Mouse (Mus musculus) neural tube, embryonic 14.5 days (tissue): ENCODE results near the gene Hspa1l. TPM values are rescaled to one million over a fixed set of nuclear protein-coding genes. Genes with fewer than 3 reads are reported as not detected.
"Not testable (repeated sequence)": the region's sequence is repeated elsewhere in the genome, so short reads cannot be mapped to it uniquely, and the experiment has no call there.

Source experiments
- ATAC-seq: fragments of 200-750 bp; cut with Nextera tagmentation; 2 replicates; pipeline ENCODE4 v1.8.0; 2017; ENCODE audit warnings: low read depth, mild to moderate bottlenecking, moderate TSS enrichment, moderate library complexity
- H3K27ac ChIP-seq: fragments of 300-500 bp; sonication (generic); 2 replicates; pipeline ENCODE4 v1.5.1; 2014; ENCODE audit warnings: low read depth, mild to moderate bottlenecking, control low read depth, low read length, moderate library complexity, mixed read lengths
- H3K27me3 ChIP-seq: fragments of 300-500 bp; sonication (generic); 2 replicates; pipeline ENCODE4 v1.6.1; 2014; ENCODE audit warnings: low read length; ENCODE audit not compliant: control insufficient read depth, insufficient read depth
- H3K36me3 ChIP-seq: fragments of 300-500 bp; sonication (generic); 2 replicates; pipeline ENCODE4 v1.6.1; 2014; ENCODE audit warnings: low read length, mixed read lengths; ENCODE audit not compliant: control insufficient read depth, insufficient read depth
- H3K4me1 ChIP-seq: fragments of 300-500 bp; sonication (generic); 2 replicates; pipeline ENCODE4 v1.6.1; 2014; ENCODE audit warnings: low read length; ENCODE audit not compliant: control insufficient read depth, insufficient read depth
- H3K4me2 ChIP-seq: fragments of 300-500 bp; sonication (generic); 2 replicates; pipeline ENCODE4 v1.6.1; 2014; ENCODE audit warnings: mild to moderate bottlenecking, low read depth, low read length, control low read depth
- H3K4me3 ChIP-seq: fragments of 300-500 bp; sonication (generic); 2 replicates; pipeline ENCODE4 v1.5.1; 2014; ENCODE audit warnings: low read depth, low read length, control low read depth, mixed read lengths
- H3K9ac ChIP-seq: fragments of 300-500 bp; sonication (generic); replicated peaks from 2 replicates; pipeline ENCODE4 v1.6.1; 2014; ENCODE audit warnings: low read depth, mild to moderate bottlenecking, control low read depth, low read length, mixed read lengths
- H3K9me3 ChIP-seq: fragments of 300-500 bp; sonication (generic); 2 replicates; pipeline ENCODE4 v1.6.1; 2016; ENCODE audit warnings: low read length; ENCODE audit not compliant: control insufficient read depth
- WGBS: fragments of 180-500 bp; shearing (Covaris S2); extraction: QIAGEN DNeasy Blood & Tissue Kit; methylation state at CpG from one replicate; pipeline ENCODE4 v1.1.7; 2014; 5-methylcytosine and 5-hydroxymethylcytosine counted together
- polyA plus RNA-seq: library from polyadenylated mRNA; unstranded; fragments of >200 nt; fragmentation: Nextera tagmentation; extraction: Ambion mirVana; gene quantifications from 2 replicates; pipeline ENCODE4 v1.2.1, GENCODE M21; 2014

Gene Hspa1l
- polyA plus RNA-seq, 1 experiment from 2014 or later: 1.6 TPM

DNA sequence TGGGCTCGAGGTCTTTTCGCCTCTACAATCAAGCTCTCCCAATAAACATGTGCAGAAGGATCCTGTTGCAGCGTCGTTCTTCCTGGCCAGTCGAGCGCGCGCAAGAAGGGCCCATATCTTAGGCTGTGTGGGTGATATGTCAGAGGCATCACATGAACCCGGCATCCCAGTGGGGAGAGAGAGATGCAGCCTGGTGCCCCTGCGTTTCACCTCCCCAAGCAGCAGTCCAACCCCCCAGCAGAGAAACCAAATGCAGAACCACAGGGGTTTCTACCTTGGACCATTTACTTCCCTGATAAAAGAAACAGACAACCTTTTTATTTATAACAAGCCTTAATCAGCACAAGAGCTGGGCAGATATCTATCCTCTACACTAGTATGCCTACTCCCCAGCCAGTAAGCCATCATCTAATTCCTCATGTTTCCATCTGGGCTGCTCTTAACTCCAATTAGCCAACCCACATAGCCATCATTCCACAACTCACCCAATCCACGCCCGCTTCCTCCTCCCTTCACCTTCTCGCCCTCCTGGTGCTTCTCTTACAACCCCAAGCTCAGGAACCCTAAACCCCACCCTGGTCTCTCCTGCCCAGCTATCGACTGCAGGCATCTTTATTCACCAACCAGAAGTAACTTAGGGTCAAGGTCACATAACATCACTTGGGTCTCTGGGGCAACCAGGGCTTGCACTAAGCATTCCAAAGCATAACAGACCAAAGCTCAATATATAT is 24.1 kb downstream of the Hspa1l start:
- no peak for ATAC-seq
- Histone ChIP-seq H3K9ac (no peak overlapping the region), H3K4me2 (no peak overlapping the region), H3K4me1 (no peaks in the 10 kb centered on the region; the same call in 1 of the 2 replicates), H3K27ac (no peak overlapping the region), H3K4me3 (no peak overlapping the region), H3K36me3 (no peaks in the 10 kb centered on the region), H3K27me3 (no peaks in the 10 kb centered on the region), H3K9me3 (no peaks in the 10 kb centered on the region)
- WGBS: 86% methylated on average over 12 of the region's 14 CpGs

DNA sequence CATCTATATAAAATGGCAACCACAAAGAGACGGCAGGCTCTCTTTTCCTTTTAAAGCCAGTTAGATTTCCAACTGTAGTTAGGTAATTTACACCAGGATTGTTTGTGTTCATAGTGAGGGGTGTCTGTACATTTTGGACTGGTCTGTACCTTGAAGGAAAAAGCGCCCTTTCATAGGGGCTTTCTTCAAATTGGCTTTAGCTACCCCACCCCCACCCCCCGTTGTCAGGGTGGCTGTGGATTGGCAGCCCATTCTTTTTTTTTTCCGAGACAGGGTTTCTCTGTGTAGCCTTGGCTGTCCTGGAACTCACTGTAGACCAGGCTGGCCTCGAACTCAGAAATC is 24.6 kb downstream of the Hspa1l start:
- H3K4me1 ChIP-seq: peaks cover 4% of the 10 kb centered on the region
- 84% methylated on average over 5 of the region's 5 CpGs for WGBS
- H3K4me3 ChIP-seq: no peak overlapping the region
- H3K9me3 ChIP-seq: no peaks in the 10 kb centered on the region
- no peak for ATAC-seq
- H3K27me3 ChIP-seq: no peaks in the 10 kb centered on the region
- no peak overlapping the region for H3K4me2 ChIP-seq
- no peak overlapping the region for H3K27ac ChIP-seq
- no peak overlapping the region for H3K9ac ChIP-seq
- no peaks in the 10 kb centered on the region for H3K36me3 ChIP-seq

DNA sequence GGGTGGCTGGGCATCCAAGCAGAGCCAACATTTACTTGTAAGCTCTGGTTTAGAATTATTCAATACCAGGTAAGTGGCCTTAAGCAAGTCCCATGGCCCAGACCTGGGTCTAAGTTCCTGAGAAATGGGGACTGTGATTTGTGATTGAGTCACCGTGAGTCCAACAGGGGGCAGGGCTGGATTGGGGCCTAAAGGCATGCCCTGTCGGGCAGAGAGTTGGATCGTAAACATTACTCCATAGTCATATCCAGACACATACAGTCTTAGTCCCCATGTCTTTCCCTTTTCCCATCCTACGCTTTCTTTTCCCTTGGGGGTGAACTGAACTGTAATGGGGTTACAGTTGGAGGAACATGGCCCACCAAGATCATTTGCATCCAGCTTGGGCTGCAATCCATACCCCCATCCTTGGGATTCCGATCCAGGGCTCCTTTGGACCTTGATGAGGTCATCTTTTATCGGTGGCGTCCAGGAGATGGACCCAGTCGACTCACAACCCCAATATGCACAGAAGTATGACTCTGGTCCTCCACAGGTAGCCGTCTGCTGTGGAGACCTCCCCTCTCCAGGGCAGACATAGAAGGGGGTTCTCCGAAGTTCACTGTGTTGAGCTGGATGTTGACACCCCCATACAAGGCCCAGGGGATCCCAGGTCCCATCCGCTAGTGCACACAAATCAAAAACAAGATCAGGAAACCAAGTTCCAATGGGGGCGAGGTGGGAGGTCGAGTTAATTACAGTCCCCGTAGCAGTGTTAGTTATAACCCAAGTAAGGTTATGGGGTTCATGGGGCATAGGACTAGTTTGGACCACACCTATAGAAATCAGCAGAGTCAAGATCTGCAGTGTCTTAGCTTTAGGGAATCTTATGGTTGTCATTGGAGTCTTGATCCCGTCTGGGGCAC is 26.3 kb downstream of the Hspa1l start:
- H3K27me3 ChIP-seq: no peaks in the 10 kb centered on the region
- H3K27ac ChIP-seq: no peak overlapping the region
- H3K4me3 ChIP-seq: no peak overlapping the region
- no peak overlapping the region for H3K9ac ChIP-seq
- H3K4me2 ChIP-seq: no peak overlapping the region
- no peaks in the 10 kb centered on the region for H3K36me3 ChIP-seq
- 93% methylated on average over 15 of the region's 15 CpGs for WGBS
- no peaks in the 10 kb centered on the region for H3K9me3 ChIP-seq
- H3K4me1 ChIP-seq: peaks cover 17% of the 10 kb centered on the region
- no peak for ATAC-seq

DNA sequence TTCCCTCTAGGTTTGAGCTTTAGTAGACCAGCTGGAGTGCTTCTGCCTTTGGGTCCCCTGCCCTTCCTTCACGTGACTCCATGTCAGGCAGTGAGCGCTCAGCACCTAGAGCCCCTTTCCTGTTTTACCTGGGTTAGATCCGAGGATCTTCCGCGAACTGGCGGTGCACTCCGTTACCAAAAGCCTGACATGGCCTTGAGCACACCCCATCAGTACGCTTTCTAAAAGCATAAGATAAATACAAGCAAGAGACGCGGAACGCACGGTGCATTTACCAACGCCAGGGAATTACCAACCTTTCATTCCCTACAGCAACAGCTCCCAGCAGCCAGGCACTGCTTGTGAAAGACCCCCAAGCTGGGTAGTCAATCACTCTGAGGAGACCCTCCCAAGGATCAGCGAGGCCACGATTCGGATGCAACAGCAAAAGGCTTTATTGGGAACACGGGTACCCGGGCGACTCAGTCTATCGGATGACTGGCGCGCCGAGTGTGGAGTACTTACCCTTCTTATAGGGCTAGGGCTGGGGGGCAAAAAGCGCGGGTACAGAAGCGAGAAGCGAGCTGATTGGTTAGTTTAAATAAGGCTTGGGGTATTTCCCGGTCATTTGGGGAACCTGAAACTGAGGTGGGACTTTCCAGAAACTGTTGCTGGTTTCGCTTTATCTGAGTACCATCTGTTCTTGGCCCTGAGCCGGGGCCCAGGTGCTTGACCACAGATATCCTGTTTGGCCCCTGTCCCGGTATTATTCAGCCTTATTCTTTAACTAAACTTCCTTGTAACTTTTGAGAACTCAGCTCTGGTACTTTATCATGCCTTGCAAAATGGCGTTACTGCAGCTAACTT is 27.6 kb downstream of the Hspa1l start:
- H3K27me3 ChIP-seq, H3K36me3 ChIP-seq, H3K27ac ChIP-seq, H3K9ac ChIP-seq, ATAC-seq, H3K9me3 ChIP-seq: not testable (repeated sequence)
- peak overlapping the region; percentile 70 for H3K4me3 ChIP-seq
- WGBS: 26% methylated on average over 29 of the region's 32 CpGs
- H3K4me2 ChIP-seq: peak overlapping the region; percentile 99
- H3K4me1 ChIP-seq: peaks cover 17% of the 10 kb centered on the region

DNA sequence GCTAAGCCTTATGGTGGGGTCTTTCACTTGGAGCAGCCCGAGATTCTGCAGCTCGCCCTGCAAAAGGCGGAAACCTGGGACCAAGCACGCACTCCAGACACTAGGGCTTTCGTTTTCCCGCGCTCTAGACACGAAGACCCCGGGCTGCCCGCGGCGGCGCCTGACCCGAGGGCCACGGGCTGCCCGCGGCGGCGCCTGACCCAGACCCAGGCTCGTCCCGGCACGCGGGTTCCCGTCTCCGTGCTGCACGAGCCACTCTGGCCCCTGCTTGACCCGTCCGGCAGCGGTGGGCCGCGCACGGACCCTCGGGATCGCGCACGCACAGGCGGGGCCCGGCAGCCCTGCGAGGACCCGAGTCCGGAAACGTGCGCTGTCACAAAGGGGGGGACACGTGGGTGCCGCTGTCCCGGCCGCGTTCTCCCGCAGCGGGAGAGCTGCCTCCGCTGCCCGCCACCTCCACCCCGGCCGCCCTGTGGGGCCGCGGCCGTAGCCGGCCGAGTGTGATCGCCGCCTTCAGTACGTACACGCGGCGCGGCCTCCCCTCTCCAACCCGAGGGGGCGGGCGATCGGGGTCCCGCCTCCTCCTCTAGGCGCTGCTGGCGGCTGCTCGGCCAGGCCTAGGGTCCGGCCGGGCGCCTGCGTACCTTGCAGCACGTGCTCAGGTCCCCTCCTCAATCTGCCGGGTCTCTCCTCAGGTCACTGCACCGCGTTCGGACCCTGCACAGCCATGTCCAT is 28.4 kb downstream of the Hspa1l start, which contains the start of gene Vars:
Gene Vars, plus strand, starts transcription at position 271 of the 735 bp plus-strand sequence.
- Histone ChIP-seq H3K9ac (peak within 1 kb of the TSS; percentile 91), H3K4me2 (peak within 1 kb of the TSS; percentile 99), H3K27ac (peak within 1 kb of the TSS; percentile 97), H3K4me1 (peaks cover 17% of the 10 kb centered on the region), H3K36me3 (peaks cover 12% of the 10 kb centered on the region; the same call in 1 of the 2 replicates), H3K27me3 (no peaks in the 10 kb centered on the region), H3K4me3 (peak within 1 kb of the TSS; percentile 70), H3K9me3 (no peaks in the 10 kb centered on the region)
- peak; percentile 94 for ATAC-seq
- WGBS: under 1% methylated on average over 75 of the region's 83 CpGs

DNA sequence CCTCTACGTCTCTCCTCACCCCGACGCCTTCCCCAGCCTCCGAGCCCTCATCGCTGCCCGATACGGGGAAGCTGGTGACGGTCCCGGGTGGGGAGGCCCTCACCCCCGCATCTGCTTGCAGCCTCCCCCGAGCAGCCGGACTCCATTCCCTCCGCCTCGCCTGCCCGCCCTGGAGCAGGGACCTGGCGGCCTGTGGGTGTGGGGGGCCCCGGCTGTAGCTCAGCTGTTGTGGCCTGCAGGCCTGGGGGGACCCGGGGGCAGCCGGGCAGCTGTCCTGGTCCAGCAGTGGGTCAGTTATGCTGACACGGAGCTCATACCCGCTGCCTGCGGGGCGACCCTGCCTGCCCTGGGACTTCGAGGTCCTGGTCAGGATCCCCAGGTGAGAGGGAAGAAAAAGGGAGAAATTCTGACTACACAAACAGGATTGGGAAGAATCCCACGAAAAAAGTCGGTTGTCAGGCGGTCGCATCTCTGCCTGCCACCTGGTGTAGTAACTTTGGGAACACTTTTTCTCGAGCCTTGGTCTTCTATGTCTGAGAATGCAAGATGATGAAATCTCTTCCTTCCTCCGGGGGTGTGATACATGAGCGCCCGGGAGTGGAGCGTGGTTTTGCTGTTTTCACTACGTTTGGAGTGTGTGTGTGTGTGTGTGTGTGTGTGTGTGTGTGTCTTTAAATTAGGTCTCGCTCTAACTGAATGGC is 29.1 kb downstream of the Hspa1l start:
- Histone ChIP-seq H3K4me1 (peaks cover 17% of the 10 kb centered on the region), H3K4me3 (peak overlapping the region; percentile 70), H3K27me3 (no peaks in the 10 kb centered on the region), H3K27ac (peak overlapping the region; percentile 97), H3K4me2 (peak overlapping the region; percentile 99), H3K9me3 (no peaks in the 10 kb centered on the region), H3K9ac (peak overlapping the region; percentile 91), H3K36me3 (peaks cover 14% of the 10 kb centered on the region; the same call in 1 of the 2 replicates)
- no peak for ATAC-seq
- under 1% methylated on average over 35 of the region's 35 CpGs for WGBS

DNA sequence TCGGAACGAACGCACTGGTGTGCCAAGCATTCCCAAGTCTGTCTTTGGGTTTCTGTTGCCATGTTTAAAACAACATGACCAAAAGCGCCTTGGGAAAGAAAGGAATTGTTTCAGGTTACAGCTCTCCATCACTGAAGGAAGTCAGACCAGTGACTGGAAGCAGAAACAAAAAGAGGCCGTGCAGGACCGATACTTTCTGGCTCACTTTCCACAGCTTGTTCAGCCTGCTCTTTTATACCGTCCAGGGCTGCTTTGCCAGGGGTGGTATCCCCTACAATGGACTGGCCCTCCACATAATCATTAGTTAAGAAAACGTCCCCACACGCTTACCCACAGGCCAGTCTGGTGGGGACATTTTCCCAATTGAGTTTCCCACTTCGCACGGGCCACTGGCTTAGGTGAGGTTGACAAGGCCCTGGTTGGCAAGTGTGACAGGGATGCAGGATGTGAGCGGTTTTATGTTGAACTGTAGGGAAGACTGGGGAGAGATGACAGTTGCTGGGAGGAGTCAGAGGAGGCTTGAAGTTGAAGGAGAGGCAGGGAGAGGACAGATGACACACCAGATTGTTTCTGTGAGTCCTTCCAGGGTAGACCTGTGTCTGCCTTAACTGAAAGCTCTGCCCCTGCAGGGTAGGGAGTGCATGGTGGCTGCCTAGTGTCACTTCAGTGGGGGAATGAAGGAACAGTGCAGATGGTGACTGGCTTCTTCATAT is 29.8 kb downstream of the Hspa1l start:
- Histone ChIP-seq H3K27me3 (no peaks in the 10 kb centered on the region), H3K4me2 (peak overlapping the region; percentile 99), H3K27ac (no peak overlapping the region), H3K36me3 (peaks cover 15% of the 10 kb centered on the region; the same call in 1 of the 2 replicates), H3K9me3 (no peaks in the 10 kb centered on the region), H3K4me3 (peak overlapping the region; percentile 70), H3K4me1 (peaks cover 17% of the 10 kb centered on the region), H3K9ac (peak overlapping the region; percentile 91; the same call in 1 of the 2 replicates)
- WGBS: 13% methylated on average over 12 of the region's 12 CpGs
- no peak for ATAC-seq
